Mouse (Mus musculus): ENCODE measurements around the gene Bmpr1a. TPM values are rescaled to one million over a fixed set of nuclear protein-coding genes. Genes with fewer than 3 reads are reported as not detected.

Bmpr1a gene
- total RNA-seq, 1 experiment: 38.9 TPM

DNA sequence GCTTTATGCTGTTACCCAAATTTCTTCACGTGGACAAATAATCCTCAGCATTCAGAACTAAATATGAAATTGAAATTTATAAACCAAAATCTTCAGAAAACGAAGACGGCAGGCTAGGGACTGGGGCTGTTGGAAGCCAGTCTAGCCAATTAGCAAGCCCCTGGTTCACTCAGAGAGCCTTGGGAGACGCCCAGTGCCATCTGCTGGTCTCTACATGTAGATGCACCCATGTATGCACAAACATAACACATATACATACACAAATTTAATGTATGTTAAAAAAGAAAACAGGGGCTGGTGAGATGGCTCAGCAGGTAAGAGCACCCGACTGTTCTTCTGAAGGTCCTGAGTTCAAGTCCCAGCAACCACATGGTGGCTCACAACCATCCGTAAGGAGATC, 56.5 kb downstream of the Bmpr1a start:
- no peak for TF ChIP-seq MAFK (IDR thresholded peaks at IDR 0.05; ENCODE audit: insufficient read depth, low read depth, low read length)
- TF ChIP-seq HCFC1 (IDR thresholded peaks at IDR 0.05; ENCODE audit: borderline replicate concordance, insufficient read depth, low read length): no peak
- no peak for TF ChIP-seq ZNF384 (IDR thresholded peaks at IDR 0.05; ENCODE audit: low read depth, low read length)
- no peak for TF ChIP-seq ZC3H11A (IDR thresholded peaks at IDR 0.05; ENCODE audit: borderline replicate concordance, low read depth, low read length)
- no peak for TF ChIP-seq CHD2 (IDR thresholded peaks at IDR 0.05; ENCODE audit: low read depth, low read length)
- no peak overlapping the region for H3K9ac ChIP-seq (ENCODE audit: insufficient read depth, low read depth, low read length, poor library complexity, severe bottlenecking)
- peaks cover 0 to 2% of the 10 kb centered on the region in 2 experiments; a peak in 1 of 4 replicates for H3K4me1 ChIP-seq (ENCODE audit: control insufficient read depth in 2 of 2, insufficient read depth in 2 of 2, low read length in 2 of 2, poor library complexity in 1 of 2)
- no peak for DNase-seq (ENCODE audit: low read depth, low spot score)
- H3K27ac ChIP-seq (ENCODE audit: insufficient read depth, low read depth, low read length, poor library complexity, severe bottlenecking): no peak overlapping the region
- H3K4me3 ChIP-seq (ENCODE audit: insufficient read depth in 1 of 2, low read depth in 1 of 2, low read length in 2 of 2, poor library complexity in 1 of 2, severe bottlenecking in 1 of 2): no peak overlapping the region
- no peaks in the 10 kb centered on the region for H3K9me3 ChIP-seq (ENCODE audit: control insufficient read depth, insufficient read depth, low read depth, low read length)
- in situ Hi-C loops (cut with MboI; ENCODE audit: low sequenced_read_pairs in 2 of 2, unreplicated experiment in 2 of 2): loop anchor here in 1 of 2 experiments (25.0 kb wide), 1 partner anchor 341 kb away; no protein-coding TSS in a partner anchor
- H3K36me3 ChIP-seq (ENCODE audit: control insufficient read depth, insufficient read depth, low read length, poor library complexity, severe bottlenecking): no peaks in the 10 kb centered on the region; the same call in 1 of the 2 replicates

DNA sequence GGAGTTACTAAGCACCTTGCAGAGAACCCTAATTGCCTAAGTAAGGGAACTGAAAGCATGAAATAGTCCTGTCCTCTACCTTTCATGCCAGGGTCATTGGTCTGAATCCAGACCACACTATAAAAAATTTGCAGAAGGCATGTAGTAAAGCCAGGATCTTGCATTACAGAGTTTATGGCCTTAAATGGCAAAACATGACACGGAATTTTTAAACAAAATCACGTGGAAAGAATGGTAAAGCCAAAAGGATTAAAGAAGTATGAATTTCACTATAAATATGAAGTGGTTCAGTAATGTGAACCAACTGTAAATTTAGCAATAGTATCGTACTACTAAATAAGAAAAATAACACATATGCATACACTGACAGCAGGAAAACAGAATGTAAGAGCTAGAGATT, 57.8 kb downstream of the Bmpr1a start:
- in situ Hi-C loops (cut with MboI; ENCODE audit: low sequenced_read_pairs in 2 of 2, unreplicated experiment in 2 of 2): loop anchor here in 1 of 2 experiments (25.0 kb wide), 1 partner anchor 342 kb away; no protein-coding TSS in a partner anchor
- Histone ChIP-seq H3K4me1 (ENCODE audit: control insufficient read depth in 2 of 2, insufficient read depth in 2 of 2, low read length in 2 of 2, poor library complexity in 1 of 2) (peaks cover 0 to 2% of the 10 kb centered on the region in 2 experiments; a peak in 1 of 4 replicates), H3K36me3 (ENCODE audit: control insufficient read depth, insufficient read depth, low read length, poor library complexity, severe bottlenecking) (peaks cover 2% of the 10 kb centered on the region; the same call in 1 of the 2 replicates), H3K27ac (ENCODE audit: insufficient read depth, low read depth, low read length, poor library complexity, severe bottlenecking) (no peak overlapping the region), H3K9me3 (ENCODE audit: control insufficient read depth, insufficient read depth, low read depth, low read length) (no peaks in the 10 kb centered on the region), H3K4me3 (ENCODE audit: insufficient read depth in 1 of 2, low read depth in 1 of 2, low read length in 2 of 2, poor library complexity in 1 of 2, severe bottlenecking in 1 of 2) (no peak overlapping the region), H3K9ac (ENCODE audit: insufficient read depth, low read depth, low read length, poor library complexity, severe bottlenecking) (no peak overlapping the region)
- DNase-seq (ENCODE audit: low read depth, low spot score): no peak
- no peak for TF ChIP-seq ZC3H11A (IDR thresholded peaks at IDR 0.05; ENCODE audit: borderline replicate concordance, low read depth, low read length)

DNA sequence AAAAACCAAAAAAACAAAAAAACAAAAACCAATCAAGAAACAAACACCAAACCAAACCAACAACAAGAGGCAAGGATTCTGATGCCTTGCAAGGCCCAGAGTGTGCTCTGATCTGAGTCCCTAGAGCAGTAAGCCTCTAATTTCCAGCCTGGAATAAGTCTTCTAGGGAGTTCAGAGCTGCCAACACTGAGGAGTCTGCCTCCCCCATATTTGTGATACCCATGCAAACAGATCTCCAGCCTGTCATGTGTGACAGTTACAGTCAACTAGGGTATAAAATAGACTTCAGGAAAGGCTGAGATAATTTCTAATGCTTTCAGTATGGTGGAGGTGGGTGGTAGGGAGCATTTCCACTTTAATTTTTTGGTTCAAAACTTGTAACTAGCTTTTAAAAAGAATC, 58.2 kb downstream of the Bmpr1a start:
- DNase-seq (ENCODE audit: low read depth, low spot score): no peak
- in situ Hi-C loops (cut with MboI; ENCODE audit: low sequenced_read_pairs in 2 of 2, unreplicated experiment in 2 of 2): loop anchor here in 1 of 2 experiments (25.0 kb wide), 1 partner anchor 342 kb away; no protein-coding TSS in a partner anchor
- no peak for TF ChIP-seq ZC3H11A (IDR thresholded peaks at IDR 0.05; ENCODE audit: borderline replicate concordance, low read depth, low read length)
- TF ChIP-seq ZNF384 (IDR thresholded peaks at IDR 0.05; ENCODE audit: low read depth, low read length): no peak
- TF ChIP-seq HCFC1 (IDR thresholded peaks at IDR 0.05; ENCODE audit: borderline replicate concordance, insufficient read depth, low read length): no peak
- TF ChIP-seq CHD2 (IDR thresholded peaks at IDR 0.05; ENCODE audit: low read depth, low read length): no peak
- no peak for TF ChIP-seq MAFK (IDR thresholded peaks at IDR 0.05; ENCODE audit: insufficient read depth, low read depth, low read length)
- H3K27ac ChIP-seq (ENCODE audit: insufficient read depth, low read depth, low read length, poor library complexity, severe bottlenecking): no peak overlapping the region
- H3K9me3 ChIP-seq (ENCODE audit: control insufficient read depth, insufficient read depth, low read depth, low read length): no peaks in the 10 kb centered on the region
- peaks cover 2% of the 10 kb centered on the region; the same call in 1 of the 2 replicates for H3K36me3 ChIP-seq (ENCODE audit: control insufficient read depth, insufficient read depth, low read length, poor library complexity, severe bottlenecking)
- no peak overlapping the region for H3K9ac ChIP-seq (ENCODE audit: insufficient read depth, low read depth, low read length, poor library complexity, severe bottlenecking)
- no peak overlapping the region for H3K4me3 ChIP-seq (ENCODE audit: insufficient read depth in 1 of 2, low read depth in 1 of 2, low read length in 2 of 2, poor library complexity in 1 of 2, severe bottlenecking in 1 of 2)
- peaks cover 0 to 2% of the 10 kb centered on the region in 2 experiments; a peak in 1 of 4 replicates for H3K4me1 ChIP-seq (ENCODE audit: control insufficient read depth in 2 of 2, insufficient read depth in 2 of 2, low read length in 2 of 2, poor library complexity in 1 of 2)

DNA sequence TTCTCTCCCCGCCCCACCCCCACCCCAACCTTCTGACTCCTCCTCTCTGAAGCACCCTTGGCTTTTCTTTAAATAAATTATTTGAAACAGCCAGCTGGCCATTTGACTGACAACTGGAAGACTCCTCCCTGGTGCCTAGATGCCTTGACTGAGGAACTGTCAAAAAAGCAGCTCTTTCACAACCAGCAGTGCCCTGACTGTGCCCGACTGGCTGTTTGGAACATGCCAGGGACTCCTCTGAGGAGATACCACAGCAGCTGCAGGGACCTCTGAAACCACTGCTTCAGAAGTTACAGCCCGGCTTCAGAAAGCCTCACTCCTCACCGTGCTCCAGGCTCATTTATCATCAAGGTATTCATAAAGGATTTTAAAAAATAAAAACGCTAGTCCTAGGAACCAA, 58.8 kb downstream of the Bmpr1a start:
- DNase-seq (ENCODE audit: low read depth, low spot score): no peak
- Histone ChIP-seq H3K4me1 (ENCODE audit: control insufficient read depth in 2 of 2, insufficient read depth in 2 of 2, low read length in 2 of 2, poor library complexity in 1 of 2) (no peaks in the 10 kb centered on the region), H3K27ac (ENCODE audit: insufficient read depth, low read depth, low read length, poor library complexity, severe bottlenecking) (no peak overlapping the region), H3K9me3 (ENCODE audit: control insufficient read depth, insufficient read depth, low read depth, low read length) (no peaks in the 10 kb centered on the region), H3K36me3 (ENCODE audit: control insufficient read depth, insufficient read depth, low read length, poor library complexity, severe bottlenecking) (peaks cover 2% of the 10 kb centered on the region; the same call in 1 of the 2 replicates), H3K9ac (ENCODE audit: insufficient read depth, low read depth, low read length, poor library complexity, severe bottlenecking) (no peak overlapping the region), H3K4me3 (ENCODE audit: insufficient read depth in 1 of 2, low read depth in 1 of 2, low read length in 2 of 2, poor library complexity in 1 of 2, severe bottlenecking in 1 of 2) (no peak overlapping the region)
- in situ Hi-C loops (cut with MboI; ENCODE audit: low sequenced_read_pairs in 2 of 2, unreplicated experiment in 2 of 2): loop anchor here in 1 of 2 experiments (25.0 kb wide), 1 partner anchor 343 kb away; no protein-coding TSS in a partner anchor
- TF ChIP-seq MAFK (IDR thresholded peaks at IDR 0.05; ENCODE audit: insufficient read depth, low read depth, low read length) (no peak), HCFC1 (IDR thresholded peaks at IDR 0.05; ENCODE audit: borderline replicate concordance, insufficient read depth, low read length) (no peak), ZNF384 (IDR thresholded peaks at IDR 0.05; ENCODE audit: low read depth, low read length) (no peak), CHD2 (IDR thresholded peaks at IDR 0.05; ENCODE audit: low read depth, low read length) (no peak), ZC3H11A (IDR thresholded peaks at IDR 0.05; ENCODE audit: borderline replicate concordance, low read depth, low read length) (no peak)

All from ES-E14 (cell line).